Mouse (Mus musculus) urinary bladder, postnatal 10 days (tissue): ENCODE data around the gene Syne2.

Source experiments
- DNase-seq: peaks from one replicate; pipeline ENCODE4 v3.0.0; 2022; ENCODE audit warnings: low spot score

Gene Syne2

DNA sequence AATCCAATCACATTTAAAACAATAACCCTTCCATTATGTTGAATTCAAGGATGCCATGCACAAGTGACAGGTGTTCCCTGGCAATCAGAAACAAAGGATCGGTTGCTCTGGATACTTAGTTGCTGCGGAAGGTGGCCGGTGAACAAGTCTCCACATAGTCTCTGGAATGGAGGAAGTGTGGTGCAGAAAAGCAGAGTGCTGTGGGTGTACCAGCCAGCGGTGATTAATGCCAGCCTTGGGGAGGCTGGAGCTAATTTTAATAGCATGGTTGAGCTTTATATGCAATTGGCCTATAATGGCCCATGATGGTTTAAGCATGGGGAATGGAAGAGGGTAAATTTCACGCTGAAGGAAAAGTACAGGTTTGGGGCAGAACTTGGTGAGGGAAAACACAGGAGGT is 11.7 kb downstream of the Syne2 start:
- no peak for DNase-seq

DNA sequence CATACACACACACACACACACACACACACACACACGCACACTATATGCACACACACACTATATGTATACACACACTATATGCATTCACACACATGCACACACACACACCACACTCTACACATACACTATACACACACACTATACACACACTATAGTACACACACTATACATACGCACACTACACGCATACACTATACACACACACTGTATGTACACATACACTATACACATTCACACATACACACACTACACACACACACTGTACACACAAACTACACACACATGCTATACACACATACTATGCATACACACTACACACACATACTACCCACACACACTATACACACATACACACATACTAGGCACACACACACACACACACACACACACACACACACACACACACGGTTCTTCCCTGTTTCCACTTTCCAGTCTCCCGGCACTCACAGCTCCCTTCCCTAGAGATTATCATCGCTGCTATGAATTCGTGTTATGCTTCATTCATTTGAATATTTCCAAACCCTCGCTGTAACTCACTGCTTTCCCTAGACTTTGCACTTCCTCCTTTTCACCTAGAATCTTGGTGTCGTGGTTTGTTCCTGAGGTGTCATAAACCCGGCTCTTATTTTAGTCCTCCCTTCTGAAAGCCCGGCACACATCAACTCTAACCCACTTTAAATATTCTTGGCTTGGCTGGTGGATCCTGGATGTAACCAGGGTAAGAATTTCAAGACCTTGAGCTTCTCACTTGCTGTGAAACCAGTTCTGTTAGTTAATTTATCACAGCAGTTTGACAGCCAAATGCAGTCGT is 15.4 kb downstream of the Syne2 start:
- no peak for DNase-seq

DNA sequence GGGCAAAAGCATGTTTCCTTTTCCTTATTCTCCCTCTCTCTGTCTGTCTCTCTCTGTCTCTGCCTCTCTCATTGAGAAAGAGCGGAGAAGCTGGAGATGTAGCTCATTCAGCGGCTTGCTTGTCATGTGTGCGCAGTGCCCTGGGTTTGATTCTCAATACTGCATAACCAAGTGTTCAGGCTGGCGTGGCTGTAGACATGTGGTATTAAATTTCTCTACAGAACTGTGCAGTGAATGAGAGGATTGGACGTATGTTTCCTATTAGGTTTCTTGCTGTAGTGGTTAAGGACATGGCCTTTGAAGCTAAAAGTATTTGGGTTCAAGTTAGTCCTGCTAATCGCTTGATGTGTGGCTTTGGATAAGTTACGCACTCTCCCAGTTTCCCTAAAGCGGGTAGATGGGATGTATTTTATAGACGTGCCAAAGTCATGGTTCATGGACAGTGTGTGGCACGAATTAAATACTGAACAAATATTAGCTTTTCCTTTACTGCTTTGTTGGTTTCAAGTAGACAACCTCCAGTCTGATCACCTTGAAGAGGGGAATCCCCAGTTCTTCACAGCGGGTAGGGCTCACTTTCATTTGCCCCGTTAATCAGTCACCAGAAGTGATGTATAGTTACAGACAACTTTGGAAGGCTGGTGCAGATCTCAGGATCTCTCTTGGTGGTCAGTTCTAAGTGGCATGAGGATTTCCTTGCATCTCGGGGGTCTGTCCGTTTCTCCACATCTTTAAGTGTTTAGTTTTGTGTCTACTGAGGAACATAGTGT is 16.2 kb downstream of the Syne2 start:
- no peak for DNase-seq

DNA sequence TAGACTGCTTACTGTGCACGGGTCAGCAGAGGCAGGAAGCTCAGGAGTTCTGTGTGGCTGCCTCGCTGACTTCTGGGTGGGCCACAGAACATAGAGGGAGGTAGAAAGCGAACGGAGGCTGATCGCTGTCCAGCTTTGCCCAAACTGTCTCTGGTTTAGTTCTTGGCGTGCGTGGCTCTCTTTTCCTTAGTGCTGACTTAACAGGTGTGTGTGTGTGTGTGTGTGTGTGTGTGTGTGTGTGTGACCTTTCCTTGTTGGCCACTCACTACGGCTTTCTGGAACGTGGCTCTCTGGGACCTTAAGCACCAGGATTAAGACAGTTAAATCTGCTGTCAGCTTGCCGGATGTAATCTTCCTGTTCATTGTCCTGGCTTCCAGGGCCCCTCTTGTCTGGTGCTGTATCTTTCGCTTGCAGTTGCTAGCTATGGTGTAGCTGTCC is 18.6 kb downstream of the Syne2 start:
- DNase-seq: no peak

DNA sequence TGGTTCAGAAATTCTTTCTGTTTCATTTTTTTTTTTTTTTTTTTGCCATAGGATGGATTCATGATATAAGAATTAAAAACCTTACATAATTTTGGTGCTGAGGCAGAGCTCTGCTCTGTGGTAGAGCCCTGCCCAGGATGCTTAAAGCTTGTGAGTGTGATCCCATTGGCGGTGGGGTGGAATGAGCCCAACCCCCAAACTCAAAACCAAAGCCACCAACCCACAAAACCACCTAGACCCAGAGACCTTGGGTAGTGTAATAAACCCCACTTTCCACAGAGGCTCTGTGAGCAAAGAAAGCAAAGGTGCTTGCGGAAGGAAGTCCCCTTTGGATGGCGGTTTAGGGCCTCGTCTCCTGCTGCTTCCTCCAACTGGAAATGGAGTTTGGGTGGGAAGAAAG is 19.5 kb downstream of the Syne2 start:
- no peak for DNase-seq

DNA sequence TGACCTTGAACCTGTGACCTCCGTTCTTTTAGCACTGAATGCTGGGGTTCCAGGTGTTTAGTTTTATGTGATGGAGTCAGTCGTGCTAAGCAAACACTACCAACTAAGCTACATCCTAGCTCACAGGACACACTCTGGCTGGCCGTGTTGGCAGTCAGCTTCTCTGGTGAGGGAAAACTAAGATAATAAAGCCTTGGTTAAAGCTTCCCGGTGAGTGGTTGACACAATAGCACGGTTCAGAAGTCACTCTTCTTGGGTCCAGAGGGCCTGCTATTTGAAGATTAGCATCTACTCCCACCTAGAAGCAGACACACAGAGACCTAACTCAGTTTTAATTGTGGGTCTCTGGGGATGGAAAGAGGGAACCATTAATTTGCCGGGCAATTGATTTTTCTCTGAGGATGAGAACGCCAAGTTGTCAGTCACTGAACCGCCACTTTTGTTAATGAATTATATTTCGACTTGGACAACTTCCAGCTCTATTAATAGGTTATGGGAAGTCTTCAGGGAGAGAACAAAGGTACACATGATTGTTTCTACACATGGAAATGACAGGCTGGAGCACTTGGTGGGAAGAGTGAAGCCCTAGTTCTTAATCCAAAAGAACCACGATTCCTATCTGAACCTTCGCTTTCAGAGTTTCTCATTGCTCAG is 21.3 kb downstream of the Syne2 start:
- DNase-seq: no peak

DNA sequence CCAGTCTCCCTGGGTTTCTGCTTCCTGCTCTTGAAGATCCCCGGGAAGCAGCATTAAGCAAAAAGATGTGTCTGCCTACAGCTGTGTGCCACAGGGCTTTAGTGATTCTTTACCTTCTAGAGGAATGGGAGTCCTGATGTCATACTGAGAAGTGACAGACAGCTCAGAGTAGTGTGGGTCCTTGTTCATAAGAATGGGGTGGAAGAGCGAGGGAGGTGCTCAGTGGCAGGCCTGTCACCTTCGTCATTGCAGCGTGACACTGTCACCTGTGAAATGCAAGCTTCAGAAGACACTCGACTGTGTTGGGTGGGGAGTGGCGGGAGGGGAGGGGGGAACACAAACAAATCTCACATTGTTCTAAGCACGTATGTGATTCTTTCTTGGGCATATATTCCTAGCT is 23.2 kb downstream of the Syne2 start:
- DNase-seq: no peak

DNA sequence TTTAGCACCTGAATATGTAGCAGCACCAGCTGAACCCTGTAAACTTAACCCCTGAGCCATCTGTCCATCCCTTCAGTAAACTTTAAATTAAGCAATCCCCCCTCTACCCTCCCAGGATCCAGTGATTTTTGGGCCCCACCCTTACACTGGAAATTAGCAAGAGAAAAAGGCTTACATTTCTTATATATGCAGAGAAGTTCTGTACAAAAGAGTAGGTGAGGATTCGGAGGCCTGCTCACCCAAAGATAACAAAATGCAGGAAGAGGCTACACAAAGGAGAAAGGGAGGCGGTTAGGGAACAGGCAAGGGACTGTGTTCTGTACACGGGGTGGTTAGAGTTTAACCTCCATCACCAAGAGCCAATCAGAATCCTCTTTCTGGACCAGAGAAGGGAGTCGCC is 26.4 kb downstream of the Syne2 start:
- no peak for DNase-seq

DNA sequence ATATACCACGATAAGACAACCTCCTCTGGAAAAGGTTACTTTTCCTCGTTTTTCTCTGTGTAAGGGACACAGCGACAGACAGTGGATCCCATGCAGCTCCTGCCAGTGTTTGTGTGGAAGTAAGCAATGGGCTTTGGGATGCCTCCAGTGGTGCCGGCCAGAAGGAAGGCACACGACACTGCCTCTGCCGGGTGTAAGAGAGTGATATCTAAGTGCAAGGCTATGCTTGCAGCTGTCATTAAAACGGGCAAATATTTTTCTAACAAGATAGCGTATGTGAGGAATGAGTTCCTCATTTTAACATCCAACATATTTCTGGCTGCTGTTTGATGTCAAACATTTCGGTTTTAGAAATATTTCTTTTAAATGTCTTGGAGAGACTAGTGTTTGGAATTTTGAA is 27.1 kb downstream of the Syne2 start:
- no peak for DNase-seq

DNA sequence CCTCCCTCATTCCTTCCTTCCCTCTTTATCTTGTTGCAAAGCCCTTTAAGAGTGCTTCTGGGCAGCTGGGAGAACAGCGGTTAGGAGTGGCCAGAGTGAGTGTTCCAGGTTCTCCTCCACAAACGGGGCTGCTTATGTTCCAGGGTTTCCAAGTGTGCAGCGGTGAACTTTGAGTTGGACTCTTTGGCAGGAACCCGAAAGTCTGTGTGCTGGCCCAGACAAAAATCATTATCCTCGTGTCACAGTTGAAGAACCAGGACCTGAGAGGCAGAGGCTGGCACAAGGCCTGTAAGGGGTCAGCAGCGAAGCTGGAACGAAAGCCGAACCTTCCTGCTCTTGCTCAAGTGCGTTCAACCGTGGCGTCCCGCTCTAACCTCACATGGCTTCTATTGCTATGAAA is 28.6 kb downstream of the Syne2 start:
- no peak for DNase-seq

DNA sequence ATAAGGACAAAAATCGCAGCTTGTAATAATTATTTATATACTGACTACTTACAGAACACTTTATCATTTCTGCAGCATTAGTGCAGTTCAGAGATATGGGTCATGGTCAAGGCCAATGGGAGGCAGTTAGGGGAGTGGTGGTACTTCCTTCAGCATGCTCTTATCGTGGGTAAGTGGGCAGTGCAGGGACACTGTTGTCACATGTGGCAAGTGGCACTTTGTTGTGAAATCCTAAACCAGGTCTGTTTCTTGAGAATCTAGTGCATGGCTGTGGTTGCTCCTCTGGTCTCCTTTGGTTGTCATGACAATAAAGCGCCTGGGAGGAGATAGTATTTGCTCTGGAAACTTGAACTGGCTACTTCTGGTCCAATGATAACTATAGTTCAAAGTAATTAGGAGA is 32.3 kb downstream of the Syne2 start:
- DNase-seq: no peak

DNA sequence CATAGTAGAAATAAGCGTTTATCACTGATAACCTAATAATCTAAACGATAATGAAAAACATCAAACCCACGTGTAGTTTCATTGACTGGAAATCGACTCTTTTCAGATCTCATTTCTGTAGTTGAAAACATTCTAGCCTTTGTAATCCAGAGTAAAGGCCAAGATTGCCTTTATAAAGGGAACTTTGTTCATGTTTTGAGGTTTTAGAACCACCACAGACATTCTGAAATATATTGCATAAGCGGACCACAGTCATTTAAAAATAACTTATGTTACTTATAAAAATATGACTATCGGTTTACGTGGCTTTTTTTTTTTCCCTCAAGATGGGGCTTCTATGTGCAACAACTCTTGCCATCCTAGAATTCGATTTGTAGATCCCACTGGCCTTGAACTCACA is 33.5 kb downstream of the Syne2 start:
- no peak for DNase-seq

DNA sequence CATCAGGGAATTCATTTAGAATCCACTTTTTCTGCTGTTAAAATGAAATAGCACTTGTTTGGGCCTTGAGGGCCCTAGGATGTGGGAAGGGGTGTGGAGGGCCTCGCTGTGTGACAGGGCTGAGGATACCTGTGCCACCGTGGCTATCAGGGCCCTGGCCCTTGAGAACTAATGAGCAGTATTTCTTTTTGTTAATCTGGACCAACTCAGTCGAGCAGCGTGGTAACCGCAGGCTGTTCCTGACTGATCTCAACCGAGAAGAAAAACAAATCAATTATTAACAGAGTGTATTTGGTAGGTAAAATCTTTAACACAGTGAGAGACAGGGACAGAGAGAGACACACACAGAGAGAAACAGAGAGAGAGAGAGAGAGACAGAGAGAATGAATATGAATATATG is 34.5 kb downstream of the Syne2 start:
- DNase-seq: no peak

DNA sequence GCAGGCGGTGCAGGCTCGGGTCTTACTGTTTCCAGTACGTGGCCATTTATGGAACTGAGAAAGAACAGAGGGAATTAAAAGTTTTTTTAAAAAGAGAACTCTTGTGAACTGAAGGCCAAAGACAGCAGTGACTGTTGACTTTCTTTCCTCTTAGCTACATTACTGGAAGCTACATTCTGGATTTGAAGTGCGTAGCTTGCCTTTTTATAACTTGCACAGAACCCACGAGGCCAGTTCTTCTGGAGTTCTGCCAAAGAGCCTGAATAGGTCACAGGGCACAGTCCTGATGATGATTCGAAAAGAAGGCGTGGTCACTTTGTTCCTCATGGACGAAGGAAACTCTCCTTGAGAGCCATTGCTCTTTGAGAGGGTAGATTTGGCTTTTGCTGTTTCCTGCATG is 35.6 kb downstream of the Syne2 start:
- DNase-seq: no peak

DNA sequence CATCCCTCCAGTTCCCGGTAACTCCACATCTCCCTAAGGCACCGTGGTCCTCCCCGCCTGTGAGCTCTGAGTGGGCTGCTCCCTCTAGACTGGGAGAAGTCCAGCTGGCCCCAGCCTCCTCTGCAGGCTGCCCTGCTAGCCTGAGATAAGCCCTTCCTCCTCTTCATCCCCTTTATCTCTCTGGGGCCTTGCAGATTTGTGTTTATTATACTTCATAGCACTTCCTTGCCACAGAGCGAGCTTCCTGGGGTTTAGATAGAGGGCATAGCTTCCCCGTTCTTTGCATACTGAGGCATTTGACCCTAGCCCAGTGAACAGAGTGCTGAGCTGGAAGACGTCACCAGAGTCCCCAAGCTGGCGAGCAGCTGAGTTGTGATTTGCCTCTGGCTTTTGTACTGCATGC is 37.1 kb downstream of the Syne2 start:
- DNase-seq: no peak

DNA sequence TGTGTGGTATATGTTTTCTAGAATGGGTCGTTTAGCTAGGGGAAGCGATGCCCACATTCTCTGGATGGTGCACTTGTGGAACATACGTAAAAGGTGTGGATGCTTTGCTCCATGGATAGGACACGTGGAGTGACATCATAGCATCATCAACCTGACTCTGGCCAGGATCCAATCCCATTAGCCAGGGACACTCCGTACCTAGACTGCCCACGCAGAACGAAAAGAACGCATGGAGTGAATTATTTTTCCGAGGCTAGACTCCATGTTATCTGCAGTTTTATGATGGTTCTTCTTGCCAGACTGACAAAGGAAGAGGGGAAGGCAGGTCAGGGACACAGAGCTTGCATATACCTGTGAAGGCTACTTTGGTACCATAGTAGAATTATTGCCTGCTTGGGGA is 37.7 kb downstream of the Syne2 start:
- DNase-seq: no peak

DNA sequence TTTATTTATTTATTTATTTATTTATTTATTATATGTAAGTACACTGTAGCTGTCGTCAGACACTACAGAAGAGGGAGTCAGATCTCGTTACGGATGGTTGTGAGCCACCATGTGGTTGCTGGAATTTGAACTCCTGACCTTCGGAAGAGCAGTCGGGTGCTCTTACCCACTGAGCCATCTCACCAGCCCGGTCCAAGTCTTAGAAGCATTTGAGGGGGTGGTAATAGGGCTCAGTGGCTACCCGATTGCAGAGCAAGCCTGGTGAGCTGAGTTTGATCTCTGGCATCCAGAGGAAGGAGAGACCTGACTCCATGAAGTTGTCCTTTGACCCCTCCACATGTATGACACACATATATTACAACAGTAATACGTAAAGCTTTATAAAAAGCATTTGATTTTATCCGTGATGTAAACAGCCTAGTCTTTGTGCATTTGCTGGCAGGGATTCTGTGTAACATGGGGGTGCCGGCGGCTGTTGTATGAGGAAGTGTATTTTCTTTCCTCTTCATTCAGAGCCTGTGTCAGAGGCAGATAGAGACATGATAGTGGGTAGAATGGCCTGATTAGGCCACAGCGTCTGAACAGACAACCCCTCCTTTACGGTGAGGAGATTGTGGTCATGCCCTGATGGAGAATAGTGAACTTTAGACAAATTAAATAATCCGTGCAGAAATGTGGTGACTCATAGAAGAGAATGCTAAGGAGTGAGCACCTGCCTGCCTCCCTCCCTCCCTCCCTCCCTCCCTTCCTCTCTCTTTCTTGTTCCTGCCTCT is 38.3 kb downstream of the Syne2 start:
- DNase-seq: no peak

DNA sequence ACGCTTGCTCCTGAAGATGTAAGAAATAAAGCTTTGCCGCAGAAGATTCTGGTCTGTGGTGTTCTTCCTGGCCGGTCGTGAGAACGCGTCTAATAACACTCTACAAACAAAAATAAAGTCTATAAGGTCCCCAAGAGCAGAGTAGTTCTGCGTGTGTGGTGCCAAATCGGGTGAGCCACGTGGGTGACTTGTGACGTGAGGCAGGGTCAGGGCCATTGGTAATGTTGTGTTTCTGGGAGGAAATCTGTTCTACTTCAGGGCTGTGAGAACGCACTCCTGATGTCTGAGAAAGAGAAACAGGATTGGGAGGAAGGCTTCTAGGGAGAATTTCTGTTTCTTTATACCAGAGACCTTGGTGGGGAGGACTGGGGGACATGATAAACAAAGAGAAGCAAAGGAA is 42.0 kb downstream of the Syne2 start:
- DNase-seq: no peak

DNA sequence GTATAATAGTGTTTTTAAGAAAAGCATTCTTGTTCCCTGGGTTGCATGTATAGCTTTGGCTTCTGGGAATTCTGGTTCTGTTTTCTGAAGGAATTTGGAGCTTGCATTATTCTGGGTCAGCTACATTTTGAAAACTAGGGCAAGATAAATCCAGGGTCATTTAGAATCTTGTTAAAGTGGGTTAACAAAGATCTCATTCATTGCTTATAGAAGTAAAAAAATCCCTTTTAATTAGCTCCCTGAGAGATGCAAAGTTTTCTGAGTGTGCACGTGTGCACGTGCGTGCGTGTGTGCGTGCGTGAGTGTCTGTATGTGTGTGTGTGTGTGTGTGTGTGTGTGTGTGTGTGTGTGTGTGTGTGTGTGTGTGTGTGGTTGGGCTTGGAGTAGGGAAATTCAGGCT is 42.9 kb downstream of the Syne2 start:
- DNase-seq: no peak

DNA sequence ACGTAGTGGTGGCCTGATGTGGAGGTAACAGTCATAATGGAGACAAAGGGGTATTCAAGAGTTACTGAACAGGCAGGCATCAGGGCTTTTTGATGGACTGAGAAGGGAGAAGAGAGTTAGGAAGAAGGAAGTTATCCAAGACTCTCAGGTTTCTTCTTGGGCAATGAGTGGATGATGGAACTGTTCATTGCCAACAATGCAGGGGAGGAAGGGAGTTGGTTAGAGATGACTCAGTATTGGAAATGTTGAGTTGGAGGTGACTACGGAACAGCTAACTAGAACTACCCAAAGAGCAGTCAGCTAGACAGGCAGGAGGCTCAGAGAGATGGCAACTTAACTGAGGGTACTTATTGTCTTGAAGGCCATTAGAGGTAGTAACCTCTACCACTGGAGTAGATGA is 47.2 kb downstream of the Syne2 start:
- no peak for DNase-seq

DNA sequence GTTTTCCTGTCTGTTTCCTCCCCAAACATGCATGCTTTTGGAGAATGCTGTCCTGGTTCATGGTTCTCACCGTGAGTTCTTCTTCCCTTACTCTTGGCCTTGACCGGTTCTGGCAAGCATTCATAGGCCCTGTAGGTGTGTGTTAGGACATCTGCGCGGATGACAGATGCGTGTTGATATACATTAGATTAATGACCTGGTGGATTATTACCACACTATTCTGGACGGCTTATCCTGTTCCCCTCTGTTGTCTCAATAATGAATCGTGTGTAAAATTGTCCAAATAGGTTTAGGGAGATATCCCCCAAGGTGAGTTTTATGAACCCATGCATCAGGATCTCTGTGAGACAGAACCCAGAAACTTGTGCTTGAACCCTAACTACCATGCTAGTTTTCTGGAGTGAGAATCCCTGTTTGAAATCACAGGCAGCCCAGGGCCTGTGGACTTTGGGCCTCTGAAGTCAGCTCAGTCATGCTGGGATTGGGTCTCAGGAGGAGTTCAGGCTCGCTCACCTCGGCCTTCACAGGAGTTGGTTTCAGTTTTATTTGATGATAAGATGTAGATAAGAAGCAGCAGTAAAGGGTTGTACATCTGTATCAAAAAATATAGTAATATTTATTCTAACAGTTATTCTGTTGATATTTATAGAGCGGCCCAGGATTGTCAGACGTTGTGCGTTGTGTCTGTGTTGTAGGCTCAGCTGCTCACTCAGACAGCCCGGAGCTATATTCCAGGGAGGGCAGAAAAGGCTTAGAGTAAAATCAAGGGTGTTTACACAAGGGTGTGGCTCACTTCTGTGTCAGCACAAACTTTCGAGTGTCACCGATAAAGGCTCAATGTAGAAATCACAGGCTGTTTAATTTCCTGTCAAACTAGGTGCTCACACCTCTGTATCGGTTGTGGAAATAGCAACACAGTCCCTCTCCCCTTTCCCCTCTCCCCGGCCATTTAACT is 48.8 kb downstream of the Syne2 start:
- DNase-seq: no peak
